Mouse (Mus musculus): Measurements from ENCODE around the gene Pank1. TPM values are rescaled to one million over a fixed set of nuclear protein-coding genes. Genes with fewer than 3 reads are reported as not detected.
A peak's percentile ranks its signal among the peaks of the same experiment; 100 is the strongest.

The Pank1 gene
- total RNA-seq, 2 experiments from 2014 or later: 41.2 to 47.1 TPM

GRCm38 (mm10) chr19:34825946-34826655, 53.2 kb downstream of the Pank1 start:
- peak; percentile 27 to 48 for DNase-seq

- no peak for DNase-seq
Measured at GRCm38 (mm10) chr19:34819577-34820170, 59.6 kb downstream of the Pank1 start.

GRCm38 (mm10) chr19:34815371-34815770, 63.9 kb downstream of the Pank1 start:
- DNase-seq: no peak

- DNase-seq: no peak
Measured at GRCm38 (mm10) chr19:34814696-34815095, 64.6 kb downstream of the Pank1 start.

- DNase-seq: no peak
Measured at GRCm38 (mm10) chr19:34813961-34814360, 65.3 kb downstream of the Pank1 start.

GRCm38 (mm10) chr19:34813533-34813932, 65.7 kb downstream of the Pank1 start:
- no peak for DNase-seq

GRCm38 (mm10) chr19:34812711-34813110, 66.5 kb downstream of the Pank1 start:
- DNase-seq: no peak

- no peak for DNase-seq
Measured at GRCm38 (mm10) chr19:34807173-34807572, 72.1 kb downstream of the Pank1 start.

- DNase-seq: no peak
Measured at GRCm38 (mm10) chr19:34805071-34805470, 74.2 kb downstream of the Pank1 start.

- no peak for DNase-seq
Measured at GRCm38 (mm10) chr19:34804531-34804930, 74.7 kb downstream of the Pank1 start.

- DNase-seq: no peak
Measured at GRCm38 (mm10) chr19:34803396-34803795, 75.9 kb downstream of the Pank1 start.

GRCm38 (mm10) chr19:34799644-34800267, 79.5 kb downstream of the Pank1 start:
- DNase-seq: no peak

GRCm38 (mm10) chr19:34796396-34796795, 82.9 kb downstream of the Pank1 start:
- DNase-seq: no peak

- DNase-seq: no peak
Measured at GRCm38 (mm10) chr19:34782491-34782890, 96.8 kb downstream of the Pank1 start.

- DNase-seq: no peak
Measured at GRCm38 (mm10) chr19:34778993-34779392, 100.3 kb downstream of the Pank1 start.

GRCm38 (mm10) chr19:34778098-34778497, 101.2 kb downstream of the Pank1 start:
- no peak for DNase-seq

- DNase-seq: peak; percentile 44 to 70
Measured at GRCm38 (mm10) chr19:34772775-34773174, 106.5 kb downstream of the Pank1 start.

- DNase-seq: no peak
Measured at GRCm38 (mm10) chr19:34770764-34771163, 108.5 kb downstream of the Pank1 start.

GRCm38 (mm10) chr19:34758754-34759153, 120.5 kb downstream of the Pank1 start:
- DNase-seq: peak; percentile 15 to 21

Data from heart, adult 18-20 months (tissue).